Mouse (Mus musculus): ENCODE data around the gene Olfr298.

The Olfr298 gene

GRCm38 (mm10) chr7:86492384-86492783 lies at the start of gene Olfr298:
TSS of gene Olfr298 (minus strand) at chr7:86492484.
- DNase-seq (ENCODE audit: low read depth, low spot score): no peak

GRCm38 (mm10) chr7:86519668-86520067 lies 27.4 kb upstream of the Olfr298 start, which contains the start of gene Olfr297:
TSS of gene Olfr297 (plus strand) at chr7:86519968.
- DNase-seq (ENCODE audit: low read depth, low spot score): no peak

- no peak for DNase-seq (ENCODE audit: low read depth, low spot score)
These were observed 32.7 kb downstream of the Olfr298 start, which contains the start of gene Olfr299 for GRCm38 (mm10) chr7:86459621-86460020. TSS of gene Olfr299 (plus strand) at chr7:86459921.

Data from forelimb bud, embryonic 11.5 days (tissue).